ENCODE assay signal across 11 mouse cellular contexts in the genomic region with DNA sequence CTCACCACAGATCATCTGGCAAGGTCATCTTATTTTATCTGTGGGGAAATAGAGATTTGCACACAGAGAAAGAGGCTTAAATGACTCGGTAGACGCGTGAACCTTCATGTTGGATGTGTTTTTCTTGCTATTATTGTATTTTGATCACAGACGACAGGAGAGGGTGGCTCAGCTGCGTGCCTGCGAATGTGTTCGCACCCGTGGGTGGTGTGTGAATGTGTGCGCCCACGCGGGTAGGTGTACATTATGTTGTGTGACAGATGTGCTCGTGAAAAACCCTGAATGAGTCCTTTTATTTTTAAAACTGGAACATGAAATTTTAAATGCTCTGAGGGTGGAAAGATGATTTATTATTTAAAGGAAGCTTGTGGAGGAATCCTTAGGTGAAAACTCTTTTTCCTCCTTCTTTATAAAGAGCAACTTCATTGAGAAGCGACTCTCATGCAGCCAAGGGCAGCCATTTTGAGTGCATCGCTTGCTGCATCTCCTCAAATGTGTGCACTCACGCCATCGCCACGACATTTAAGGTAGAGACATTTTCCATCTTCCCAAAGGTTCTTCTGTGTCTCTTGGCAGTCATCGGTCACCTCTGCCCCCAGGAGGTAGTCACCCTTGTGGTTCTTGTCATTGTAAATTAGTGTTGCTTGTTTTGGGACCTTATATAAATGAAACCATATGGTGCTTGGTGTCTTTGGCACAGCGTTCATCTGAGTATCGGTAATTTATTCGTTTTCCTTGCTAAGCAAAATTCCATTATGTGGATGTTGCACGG.
DNase-seq lines count a peak whose midpoint lies in the region; ATAC-seq lines count a peak whose summit lies in the region.
"Had no signal": no experiment of that assay in that cellular context is flagged by ENCODE, and none has a peak within 500 bp of the region (broad histone marks: within the 10 kb centered on the region; RNA-seq: fewer than 3 reads in every experiment).

No protein-coding gene starts in this region.

- no peak overlapping the region for H3K4me2 ChIP-seq in neural tube, embryonic 13.5 days
- H3K4me2 ChIP-seq in embryonic facial prominence, embryonic 12.5 days (replicated peaks): no peak overlapping the region; the same call in 1 of the 2 replicates
- H3K4me2 ChIP-seq: hindbrain, embryonic 15.5 days had no signal

- 0 out of 2 replicates have a peak overlapping the region, but pooled peaks have one; percentile 13 for H3K27ac ChIP-seq in neural tube, embryonic 13.5 days (replicated peaks)
- H3K27ac ChIP-seq in embryonic facial prominence, embryonic 12.5 days: 0 out of 2 replicates have a peak overlapping the region, but pooled peaks have one; percentile 24
- H3K27ac ChIP-seq: hindbrain, embryonic 15.5 days had no signal

- peaks cover 10% of the 10 kb centered on the region for H3K4me1 ChIP-seq in neural tube, embryonic 13.5 days (replicated peaks)
- H3K4me1 ChIP-seq in embryonic facial prominence, embryonic 12.5 days: peaks cover 10% of the 10 kb centered on the region

- H3K9ac ChIP-seq in neural tube, embryonic 13.5 days: no peak overlapping the region
- H3K9ac ChIP-seq in embryonic facial prominence, embryonic 12.5 days: no peak overlapping the region
- H3K9ac ChIP-seq: hindbrain, embryonic 15.5 days had no signal

- H3K4me3 ChIP-seq in neural tube, embryonic 13.5 days: no peak overlapping the region
- no peak overlapping the region for H3K4me3 ChIP-seq in embryonic facial prominence, embryonic 12.5 days
- H3K4me3 ChIP-seq: hindbrain, embryonic 15.5 days; myocyte had no signal

- no peak for ATAC-seq in neural tube, embryonic 13.5 days (ENCODE audit: low read depth)
- ATAC-seq in embryonic facial prominence, embryonic 12.5 days (ENCODE audit: insufficient number of reproducible peaks, insufficient read depth, low FRiP score, low TSS enrichment): no peak
- ATAC-seq: lung, postnatal 0 days had no signal

- H3K9me3 ChIP-seq in neural tube, embryonic 13.5 days: no peaks in the 10 kb centered on the region
- H3K9me3 ChIP-seq in embryonic facial prominence, embryonic 12.5 days: no peaks in the 10 kb centered on the region
- H3K9me3 ChIP-seq: hindbrain, embryonic 15.5 days had no signal

- H3K27me3 ChIP-seq in neural tube, embryonic 13.5 days: no peaks in the 10 kb centered on the region
- H3K27me3 ChIP-seq in embryonic facial prominence, embryonic 12.5 days: no peaks in the 10 kb centered on the region
- H3K27me3 ChIP-seq: hindbrain, embryonic 15.5 days had no signal

- no peak for DNase-seq in neural tube, embryonic 10.5 days (ENCODE audit: extremely low spot score, low spot score)
- DNase-seq in left cerebral cortex, adult 11 months (ENCODE audit: low spot score): peak; percentile 87
- DNase-seq in telencephalon, adult 2 months (ENCODE audit: low read depth, low spot score): peak; percentile 94
- no peak for DNase-seq in T-cell, adult 2 months (ENCODE audit: low spot score)
- DNase-seq in ovary, adult 18-20 months (ENCODE audit: low spot score): no peak
- DNase-seq: thymus, postnatal 25 days had no signal

- 78% methylated on average over 22 of the region's 22 CpGs for WGBS in neural tube, embryonic 13.5 days
- WGBS in embryonic facial prominence, embryonic 12.5 days: 68% methylated on average over 22 of the region's 22 CpGs

- H3K36me3 ChIP-seq in neural tube, embryonic 13.5 days: no peaks in the 10 kb centered on the region
- no peaks in the 10 kb centered on the region for H3K36me3 ChIP-seq in embryonic facial prominence, embryonic 12.5 days
- H3K36me3 ChIP-seq: hindbrain, embryonic 15.5 days had no signal

Comparison
In these comparisons a context has a peak if more than half of its experiments do, and no peak if none do; other contexts are left out.
1. DNase-seq: peak in left cerebral cortex, adult 11 months (single experiment) and telencephalon, adult 2 months (single experiment); none in neural tube, embryonic 10.5 days (single experiment), T-cell, adult 2 months (single experiment) and ovary, adult 18-20 months (single experiment).